Mouse (Mus musculus) central nervous system, embryonic 18 days (tissue): ENCODE data around the gene Fyb. TPM values are rescaled to one million over a fixed set of nuclear protein-coding genes. Genes with fewer than 3 reads are reported as not detected.

Experiments
- polyA plus RNA-seq: library from polyadenylated mRNA; depleted of rRNA; stranded (reverse); fragments of >200 nt; gene quantifications from 2 replicates; pipeline ENCODE4 v1.2.3, GENCODE M21; 2012; rRNA removed

Gene Fyb
- polyA plus RNA-seq: 1.5 and 1.9 TPM in 2 replicates

DNA sequence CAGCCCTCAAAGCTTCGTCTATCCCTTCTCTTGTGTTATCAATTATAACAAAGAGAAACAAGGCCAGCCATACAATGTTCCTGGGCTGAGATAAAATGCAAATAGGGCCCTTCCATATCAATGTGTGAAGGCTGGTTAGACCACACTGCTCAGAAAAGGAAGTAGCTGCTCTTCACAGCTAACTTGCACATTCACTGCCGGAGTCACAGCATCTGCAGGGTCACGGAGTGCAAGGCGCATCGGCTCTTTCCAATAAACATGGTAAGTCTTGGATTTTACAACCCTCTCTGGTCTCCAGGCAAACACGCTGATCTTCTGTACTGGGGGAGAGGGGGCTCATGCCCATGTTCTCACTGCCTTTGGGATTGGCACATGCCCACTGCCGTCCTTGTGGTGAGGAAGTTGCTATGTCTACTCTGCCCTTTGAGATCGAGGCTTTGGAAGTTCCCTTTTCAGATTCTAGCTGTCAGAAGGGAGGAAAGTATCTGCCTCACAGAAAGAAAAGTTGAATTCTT lies at the start of gene Fyb:
Fyb (plus strand) TSS at position 201 of the 515 bp plus-strand sequence.

DNA sequence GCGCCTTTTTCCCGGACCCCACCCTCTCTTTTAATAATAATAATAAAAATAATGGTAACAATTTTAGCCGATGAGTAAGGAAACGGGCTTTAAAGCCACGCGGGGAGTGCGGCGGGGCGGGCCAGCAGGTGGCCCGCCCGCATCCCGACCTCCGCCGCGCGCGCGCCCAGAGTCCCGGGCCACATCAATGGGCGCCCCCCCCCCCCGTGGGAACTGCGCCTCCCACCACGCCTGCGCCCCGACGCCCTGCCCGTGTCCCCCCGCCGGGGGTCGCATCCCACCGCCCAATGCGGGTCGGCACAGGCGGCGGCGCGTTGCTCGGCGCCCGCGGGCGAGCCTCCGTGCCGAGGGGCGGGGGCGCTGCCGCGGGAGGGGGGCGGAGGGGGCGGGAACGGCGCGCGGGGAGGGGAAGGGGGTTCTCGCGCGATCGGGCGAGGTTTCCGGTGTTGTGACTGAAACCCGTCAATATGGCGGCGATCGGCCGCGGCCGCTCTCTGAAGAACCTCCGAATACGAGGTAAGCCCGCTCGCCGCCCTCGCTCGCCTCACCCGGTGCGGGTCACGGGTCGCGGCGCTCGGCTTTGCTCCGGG lies 185.4 kb downstream of the Fyb start, which contains the start of gene Rictor:
Rictor (plus strand) TSS at position 444 of the 590 bp plus-strand sequence.

Other genes with a start within 250 kb of the Fyb start
- gene Dab2, start 223.1 kb upstream of the Fyb start, polyA plus RNA-seq: 16.4 and 16.6 TPM in 2 replicates
- gene C9, start 77.5 kb upstream of the Fyb start, polyA plus RNA-seq: not detected in 2 replicates
- gene Rictor, start 185.5 kb downstream of the Fyb start, polyA plus RNA-seq: 17.2 and 17.5 TPM in 2 replicates